Mouse (Mus musculus): Measurements from ENCODE around the gene St6gal1. TPM values are rescaled to one million over a fixed set of nuclear protein-coding genes. Genes with fewer than 3 reads are reported as not detected.

St6gal1 gene
- polyA plus RNA-seq, 1 experiment, result 31.5 TPM

- DNase-seq (ENCODE audit: low read depth), result no peak
- TF ChIP-seq CTCF (IDR thresholded peaks at IDR 0.05; ENCODE audit: borderline replicate concordance, extremely low read depth, insufficient read depth, insufficient read length), result no peak
- no peak for TF ChIP-seq POLR2A (IDR thresholded peaks at IDR 0.05; ENCODE audit: borderline replicate concordance, extremely low read depth, insufficient read depth, insufficient read length, poor library complexity, severe bottlenecking)
Observed at GRCm38 (mm10) chr16:23269056-23269983, 44.8 kb downstream of the St6gal1 start.

- peak; percentile 78 for DNase-seq (ENCODE audit: low read depth)
- TF ChIP-seq CTCF (IDR thresholded peaks at IDR 0.05; ENCODE audit: borderline replicate concordance, extremely low read depth, insufficient read depth, insufficient read length), result no peak
- no peak for TF ChIP-seq POLR2A (IDR thresholded peaks at IDR 0.05; ENCODE audit: borderline replicate concordance, extremely low read depth, insufficient read depth, insufficient read length, poor library complexity, severe bottlenecking)
Observed at GRCm38 (mm10) chr16:23269984-23270912, 45.7 kb downstream of the St6gal1 start.

- TF ChIP-seq POLR2A (IDR thresholded peaks at IDR 0.05; ENCODE audit: borderline replicate concordance, extremely low read depth, insufficient read depth, insufficient read length, poor library complexity, severe bottlenecking) (no peak), CTCF (IDR thresholded peaks at IDR 0.05; ENCODE audit: borderline replicate concordance, extremely low read depth, insufficient read depth, insufficient read length) (no peak)
- no peak for DNase-seq (ENCODE audit: low read depth)
Observed at GRCm38 (mm10) chr16:23270913-23271253, 46.3 kb downstream of the St6gal1 start.

- TF ChIP-seq POLR2A (IDR thresholded peaks at IDR 0.05; ENCODE audit: borderline replicate concordance, extremely low read depth, insufficient read depth, insufficient read length, poor library complexity, severe bottlenecking) (no peak), CTCF (IDR thresholded peaks at IDR 0.05; ENCODE audit: borderline replicate concordance, extremely low read depth, insufficient read depth, insufficient read length) (no peak)
- no peak for DNase-seq (ENCODE audit: low read depth)
Observed at GRCm38 (mm10) chr16:23271746-23272520, 47.4 kb downstream of the St6gal1 start.

- no peak for TF ChIP-seq CTCF (IDR thresholded peaks at IDR 0.05; ENCODE audit: borderline replicate concordance, extremely low read depth, insufficient read depth, insufficient read length)
- no peak for TF ChIP-seq POLR2A (IDR thresholded peaks at IDR 0.05; ENCODE audit: borderline replicate concordance, extremely low read depth, insufficient read depth, insufficient read length, poor library complexity, severe bottlenecking)
Observed at GRCm38 (mm10) chr16:23272521-23273230, 48.1 kb downstream of the St6gal1 start.

GRCm38 (mm10) chr16:23274005-23274404, 49.5 kb downstream of the St6gal1 start:
- TF ChIP-seq CTCF (IDR thresholded peaks at IDR 0.05; ENCODE audit: borderline replicate concordance, extremely low read depth, insufficient read depth, insufficient read length), result no peak
- no peak for TF ChIP-seq POLR2A (IDR thresholded peaks at IDR 0.05; ENCODE audit: borderline replicate concordance, extremely low read depth, insufficient read depth, insufficient read length, poor library complexity, severe bottlenecking)
- DNase-seq (ENCODE audit: low read depth), result no peak

More at GRCm38 (mm10) chr16:23272521-23273230, 48.1 kb downstream of the St6gal1 start:
- DNase-seq (ENCODE audit: low read depth), result no peak

- TF ChIP-seq POLR2A (IDR thresholded peaks at IDR 0.05; ENCODE audit: borderline replicate concordance, extremely low read depth, insufficient read depth, insufficient read length, poor library complexity, severe bottlenecking) (no peak), CTCF (IDR thresholded peaks at IDR 0.05; ENCODE audit: borderline replicate concordance, extremely low read depth, insufficient read depth, insufficient read length) (no peak)
- peak; percentile 68 for DNase-seq (ENCODE audit: low read depth)
Observed at GRCm38 (mm10) chr16:23274606-23275310, 50.2 kb downstream of the St6gal1 start.

- DNase-seq (ENCODE audit: low read depth), result no peak
- TF ChIP-seq CTCF (IDR thresholded peaks at IDR 0.05; ENCODE audit: borderline replicate concordance, extremely low read depth, insufficient read depth, insufficient read length) (no peak), POLR2A (IDR thresholded peaks at IDR 0.05; ENCODE audit: borderline replicate concordance, extremely low read depth, insufficient read depth, insufficient read length, poor library complexity, severe bottlenecking) (no peak)
Observed at GRCm38 (mm10) chr16:23275661-23276060, 51.1 kb downstream of the St6gal1 start.

GRCm38 (mm10) chr16:23279879-23280741, 55.6 kb downstream of the St6gal1 start:
- DNase-seq (ENCODE audit: low read depth), result no peak
- TF ChIP-seq POLR2A (IDR thresholded peaks at IDR 0.05; ENCODE audit: borderline replicate concordance, extremely low read depth, insufficient read depth, insufficient read length, poor library complexity, severe bottlenecking) (no peak), CTCF (IDR thresholded peaks at IDR 0.05; ENCODE audit: borderline replicate concordance, extremely low read depth, insufficient read depth, insufficient read length) (no peak)

Measured in brain, embryonic 14.5 days (tissue).